Mouse (Mus musculus): Measurements from ENCODE around the gene Fstl1.

The Fstl1 gene

GRCm38 (mm10) chr16:37776860-37777651 lies at the start of gene Fstl1:
TSS of gene Fstl1 (plus strand) at chr16:37776873.
- peak; percentile 83 for DNase-seq

GRCm38 (mm10) chr16:37728674-37729073 lies 48.0 kb upstream of the Fstl1 start:
- DNase-seq: no peak

GRCm38 (mm10) chr16:37729381-37730150 lies 47.1 kb upstream of the Fstl1 start:
- peak; percentile 18 for DNase-seq

GRCm38 (mm10) chr16:37730293-37730835 lies 46.3 kb upstream of the Fstl1 start:
- no peak for DNase-seq

GRCm38 (mm10) chr16:37731431-37731830 lies 45.2 kb upstream of the Fstl1 start:
- DNase-seq: no peak

- no peak for DNase-seq
Observed at GRCm38 (mm10) chr16:37732023-37732761, 44.5 kb upstream of the Fstl1 start.

GRCm38 (mm10) chr16:37740076-37740475 lies 36.6 kb upstream of the Fstl1 start:
- DNase-seq: no peak

- DNase-seq: no peak
Observed at GRCm38 (mm10) chr16:37742266-37742665, 34.4 kb upstream of the Fstl1 start.

- no peak for DNase-seq
Observed at GRCm38 (mm10) chr16:37752876-37753275, 23.8 kb upstream of the Fstl1 start.

GRCm38 (mm10) chr16:37753809-37754208 lies 22.9 kb upstream of the Fstl1 start:
- peak; percentile 45 for DNase-seq

GRCm38 (mm10) chr16:37754483-37754882 lies 22.2 kb upstream of the Fstl1 start:
- DNase-seq: no peak

GRCm38 (mm10) chr16:37757223-37757622 lies 19.4 kb upstream of the Fstl1 start:
- no peak for DNase-seq

- DNase-seq: no peak
Observed at GRCm38 (mm10) chr16:37763797-37764196, 12.9 kb upstream of the Fstl1 start.

- no peak for DNase-seq
Observed at GRCm38 (mm10) chr16:37776166-37776859, 360 bp upstream of the Fstl1 start.

- DNase-seq: peak; percentile 34
Observed at GRCm38 (mm10) chr16:37777796-37778475, 1.3 kb downstream of the Fstl1 start.

- no peak for DNase-seq
Observed at GRCm38 (mm10) chr16:37778529-37778928, 1.9 kb downstream of the Fstl1 start.

GRCm38 (mm10) chr16:37779651-37780280 lies 3.1 kb downstream of the Fstl1 start:
- no peak for DNase-seq

- DNase-seq: no peak
Observed at GRCm38 (mm10) chr16:37780386-37780785, 3.7 kb downstream of the Fstl1 start.

- no peak for DNase-seq
Observed at GRCm38 (mm10) chr16:37780911-37781310, 4.2 kb downstream of the Fstl1 start.

- DNase-seq: no peak
Observed at GRCm38 (mm10) chr16:37784526-37784925, 7.9 kb downstream of the Fstl1 start.

GRCm38 (mm10) chr16:37787558-37788194 lies 11.0 kb downstream of the Fstl1 start:
- DNase-seq: peak; percentile 46
